Mouse (Mus musculus) left cerebral cortex, adult 18-20 months (tissue): ENCODE data around the gene Tmem259. TPM values are rescaled to one million over a fixed set of nuclear protein-coding genes. Genes with fewer than 3 reads are reported as not detected.

Source experiments
- DNase-seq, 2 experiments: peaks; one replicate each; pipeline ENCODE4 v3.0.0; 2021 to 2022; ENCODE audit warnings: low spot score in 2 of 2, mixed read lengths in 1 of 2
- total RNA-seq, 2 experiments: library from RNA; stranded (reverse); gene quantifications; 2 replicates each; pipeline ENCODE4 v1.2.3; 2021

The Tmem259 gene
- total RNA-seq, 2 experiments from 2014 or later, result 112 to 113 TPM

DNA sequence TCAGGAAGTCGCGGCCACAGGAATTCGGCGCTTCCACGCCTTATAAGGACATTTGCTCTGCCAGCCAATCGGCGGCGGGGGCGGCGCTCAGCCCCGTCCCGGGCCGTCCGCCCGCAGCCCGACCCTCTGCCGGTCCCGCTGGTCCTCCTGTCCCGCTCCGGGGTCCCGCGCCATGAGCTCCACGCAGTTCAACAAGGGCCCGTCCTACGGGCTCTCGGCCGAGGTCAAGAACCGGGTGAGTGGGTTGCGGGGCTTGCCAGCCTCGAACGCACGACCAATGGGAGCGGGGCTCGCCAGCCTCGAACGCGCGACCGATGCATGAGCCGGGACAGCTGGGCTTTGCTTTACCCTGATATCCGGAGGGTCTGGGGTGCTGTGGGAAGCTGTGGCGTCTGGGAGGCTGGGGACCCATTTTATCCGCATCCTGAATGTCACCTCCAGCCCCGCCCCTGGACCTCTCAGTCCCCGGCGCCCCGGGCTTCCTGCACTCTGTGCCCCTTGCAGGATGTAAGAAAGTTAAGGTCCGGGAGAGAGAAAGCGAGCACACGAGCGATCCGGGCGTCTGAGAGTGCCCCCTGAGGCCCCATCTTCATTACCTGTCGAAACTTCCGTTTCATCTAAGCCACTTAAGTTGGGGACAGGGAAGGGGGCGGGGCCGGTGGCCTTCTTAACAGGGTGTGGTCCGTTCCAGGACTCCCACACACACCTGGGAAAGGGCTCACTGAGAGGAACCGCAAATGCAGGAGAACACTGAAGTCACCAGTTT is 4.6 kb upstream of the Tmem259 start, which contains the start of gene Cnn2:
Gene Cnn2, plus strand, starts transcription at position 79 of the 766 bp plus-strand sequence.
- no peak for DNase-seq

DNA sequence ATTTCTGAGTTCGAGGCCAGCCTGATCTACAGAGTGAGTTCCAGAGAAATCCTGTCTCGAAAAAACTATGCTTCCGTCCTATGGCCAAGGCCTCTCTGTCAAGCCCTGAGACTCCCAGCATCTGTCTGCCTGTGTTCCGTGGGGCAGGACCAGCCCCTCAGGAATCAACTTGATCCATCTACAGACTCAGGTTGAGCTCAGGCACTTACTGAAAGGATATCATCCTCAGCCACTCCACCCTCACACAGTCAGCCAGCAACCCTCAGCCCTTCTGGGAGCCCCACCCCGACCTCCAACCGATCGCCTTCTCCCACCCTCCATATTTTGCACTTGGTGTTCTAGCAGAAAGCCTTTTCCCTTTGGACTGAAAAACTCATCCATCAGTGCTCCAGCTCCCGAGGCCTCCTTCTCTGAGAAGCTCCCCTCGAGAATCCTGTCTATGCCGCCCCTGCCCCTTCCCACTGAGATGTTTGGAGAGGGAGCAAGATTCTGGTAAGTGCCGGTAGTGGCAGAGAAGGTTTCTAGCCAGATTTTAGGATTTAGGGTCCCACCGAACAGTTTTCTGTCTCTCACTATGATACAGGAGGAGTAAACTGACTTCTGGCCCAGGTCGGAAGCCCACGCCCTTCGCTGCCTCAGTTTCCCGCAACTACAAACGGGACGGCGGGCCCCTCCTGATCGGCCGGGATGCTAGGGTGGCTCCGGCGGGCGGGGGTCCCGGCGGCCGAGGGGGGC is 3.8 kb upstream of the Tmem259 start:
- no peak for DNase-seq

DNA sequence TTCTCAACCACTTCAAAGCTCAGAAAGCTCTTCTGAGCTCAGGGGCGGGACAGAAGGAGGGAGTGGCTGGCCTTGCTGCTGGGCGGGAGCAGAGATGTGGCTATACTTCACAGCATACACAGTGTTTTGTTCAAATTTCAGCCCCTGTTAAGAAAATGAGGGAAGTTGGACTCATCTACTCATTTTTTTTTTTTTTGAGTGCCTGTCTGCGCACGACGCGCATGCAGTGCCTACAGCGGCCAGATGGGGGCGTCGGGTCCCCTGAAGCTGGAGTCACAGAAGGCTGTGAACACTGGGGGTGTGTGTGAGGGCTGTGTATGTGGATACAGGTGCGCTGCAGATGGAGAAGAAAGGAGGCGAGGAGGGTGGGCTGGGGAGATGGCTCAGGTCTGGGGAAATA is 2.8 kb upstream of the Tmem259 start:
- DNase-seq, result peak; percentile 80 to 89

DNA sequence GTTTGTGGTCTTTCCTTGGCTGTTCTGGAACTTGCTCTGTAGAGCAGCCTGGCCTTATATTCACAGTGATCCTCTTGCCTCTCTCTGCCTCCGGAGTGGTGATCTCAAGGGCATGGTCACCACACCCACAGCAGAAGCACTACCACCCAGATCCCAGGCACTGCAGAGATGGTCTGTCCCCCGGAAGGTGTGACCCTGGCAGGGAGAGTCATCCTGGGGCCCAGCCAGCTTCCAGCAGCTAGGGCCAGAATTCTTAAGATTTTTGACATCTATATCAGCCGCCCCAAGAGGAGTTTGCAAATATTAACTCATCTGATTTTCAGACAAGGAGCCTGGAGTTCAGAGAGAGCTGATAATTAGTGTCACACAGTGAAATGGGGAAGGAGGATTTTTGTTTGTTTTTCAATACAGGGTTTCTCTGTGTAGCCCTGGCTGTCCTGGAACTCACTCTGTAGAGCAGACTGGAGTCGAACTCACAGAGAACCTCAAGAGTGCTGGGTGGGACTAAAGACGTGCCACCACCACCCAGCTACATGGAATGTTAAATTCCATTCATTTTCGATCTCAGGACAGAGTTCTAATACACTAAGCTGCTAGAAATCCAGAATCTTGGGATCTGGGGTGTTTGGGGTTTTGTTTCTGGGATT is 2.2 kb upstream of the Tmem259 start:
- DNase-seq, result no peak

DNA sequence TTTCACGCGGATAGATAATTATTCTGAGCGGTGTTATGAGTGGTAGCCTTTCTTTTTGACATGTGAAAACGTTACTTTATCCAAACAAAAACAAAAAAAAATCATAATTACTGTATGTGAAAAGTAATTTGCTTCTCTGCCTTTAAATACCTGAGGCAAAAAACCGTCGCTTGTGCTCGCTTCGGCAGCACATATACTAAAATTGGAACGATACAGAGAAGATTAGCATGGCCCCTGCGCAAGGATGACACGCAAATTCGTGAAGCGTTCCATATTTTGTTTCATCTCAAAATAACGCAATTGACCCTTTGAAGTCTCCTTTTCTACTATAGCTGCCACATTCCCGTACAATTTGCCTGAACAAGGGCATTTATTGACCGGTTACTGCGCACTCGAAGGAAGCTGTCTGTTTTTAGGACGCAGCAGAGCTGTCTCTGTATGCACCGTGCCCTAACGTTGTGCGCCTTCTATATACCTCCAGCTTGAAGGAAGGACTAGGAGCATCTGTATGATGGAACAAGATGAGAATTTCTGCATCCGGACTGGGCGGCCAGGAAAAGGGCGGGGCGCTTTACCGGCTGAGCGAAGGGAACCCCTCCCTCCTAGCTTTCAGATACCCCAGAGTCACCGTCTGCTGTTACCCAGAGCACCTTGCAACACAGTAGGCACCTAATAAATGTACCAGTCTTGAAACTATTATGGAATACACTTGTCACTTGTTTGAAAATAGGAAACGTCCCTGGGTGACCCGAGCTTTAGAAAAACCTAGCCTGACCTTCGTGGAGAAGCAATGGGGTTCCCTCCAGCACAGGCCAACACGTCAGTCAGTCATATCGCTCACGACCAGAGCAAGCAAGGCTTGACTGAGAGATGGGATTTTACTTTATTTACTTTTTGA is 1.5 kb upstream of the Tmem259 start:
- DNase-seq, result peak; percentile 56 to 60

DNA sequence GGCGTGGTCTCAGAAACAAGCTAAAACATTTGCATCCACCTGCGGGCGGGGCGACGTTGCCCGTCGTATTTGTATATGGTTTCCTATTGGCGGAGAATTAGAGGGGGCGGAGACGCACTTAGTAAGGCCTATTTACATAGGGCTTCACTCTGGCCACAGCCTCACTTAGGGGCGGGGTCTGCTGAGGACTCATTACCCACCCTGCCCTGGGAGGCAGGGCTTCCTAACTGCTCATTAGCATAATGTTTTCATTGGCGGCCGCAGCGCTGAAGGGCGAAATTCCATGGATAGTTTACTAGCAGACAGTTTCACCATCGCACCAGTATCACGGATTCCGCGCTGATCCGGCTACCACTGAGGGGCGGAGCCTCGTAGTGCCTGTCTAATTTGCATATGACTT is 741 bp upstream of the Tmem259 start:
- DNase-seq, result peak; percentile 89 to 96

DNA sequence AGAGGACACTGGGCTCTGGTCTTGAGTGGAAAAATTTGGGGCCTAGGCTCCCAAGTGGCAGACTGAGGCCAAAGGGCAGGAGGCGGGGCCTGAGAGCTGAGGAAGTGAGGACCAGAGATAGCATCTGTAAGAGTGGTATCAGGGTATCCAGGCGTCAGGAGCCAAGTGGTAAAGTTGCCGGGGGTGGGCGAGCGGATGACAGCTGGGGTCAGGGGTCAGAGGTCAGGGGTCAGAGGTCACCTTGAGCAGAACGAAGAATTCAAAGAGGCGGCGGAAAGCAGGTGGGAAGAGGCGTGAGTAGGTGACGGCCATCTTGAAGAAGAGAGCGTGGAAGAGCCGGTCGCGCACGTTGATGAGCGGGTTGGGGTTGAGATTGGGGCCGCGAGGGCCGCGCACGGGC is 460 bp downstream of the Tmem259 start:
- peak; percentile 57 to 68 for DNase-seq

DNA sequence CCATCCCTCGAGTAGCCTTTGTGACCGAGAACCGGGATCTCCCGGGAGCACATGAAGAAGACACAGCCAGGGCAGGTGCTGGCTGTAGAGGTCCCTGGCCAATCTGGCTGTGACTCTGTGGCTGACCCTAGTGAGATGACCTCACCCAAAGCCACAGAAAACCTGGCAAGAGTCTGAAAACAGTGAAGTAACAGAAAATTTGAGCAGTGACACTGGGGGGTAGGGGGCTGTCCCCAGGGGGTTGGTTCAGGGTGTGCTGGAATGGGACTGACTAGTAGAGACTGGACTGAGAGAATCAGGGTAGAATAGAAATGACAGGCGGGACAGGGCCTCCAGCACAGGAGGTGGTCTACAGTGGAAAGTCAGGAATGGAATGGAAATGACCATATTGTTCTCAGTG is 925 bp downstream of the Tmem259 start:
- no peak for DNase-seq

DNA sequence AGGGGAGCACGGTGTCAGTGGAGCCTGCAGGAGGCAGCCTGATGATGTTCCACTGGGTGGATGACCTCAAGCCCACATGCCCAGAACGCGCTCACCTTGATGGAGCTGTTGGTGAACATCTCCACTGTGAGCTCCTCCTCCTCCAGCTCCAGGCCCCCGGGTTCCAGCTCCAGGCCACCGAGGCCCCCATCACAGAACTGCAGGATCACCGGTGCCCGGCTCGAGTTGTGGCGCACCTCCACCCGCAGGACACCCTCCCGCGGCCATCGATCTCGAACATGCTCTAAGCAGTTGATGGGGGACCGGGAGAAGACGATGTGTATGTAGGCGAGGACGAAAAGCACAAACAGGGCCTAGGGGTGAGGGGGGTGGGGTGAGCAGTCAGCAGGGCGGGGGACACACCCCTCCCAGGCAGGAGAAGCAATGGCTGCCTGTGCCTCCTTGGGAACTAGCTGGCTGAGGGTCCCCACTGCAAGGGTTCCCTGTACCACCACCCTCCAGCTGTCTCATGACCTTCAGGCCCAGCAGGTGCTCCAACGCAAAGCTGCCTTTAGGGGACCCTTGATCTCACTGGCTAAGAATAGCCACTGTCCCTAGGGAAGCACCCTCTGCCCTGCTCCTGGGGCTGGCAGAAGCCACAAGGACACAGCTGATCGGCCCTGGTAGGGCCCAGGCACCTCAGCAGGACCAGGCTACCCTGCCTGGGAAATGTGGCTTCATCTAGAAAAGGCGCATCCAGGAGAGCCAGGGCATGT is 4.6 kb downstream of the Tmem259 start:
- no peak for DNase-seq

DNA sequence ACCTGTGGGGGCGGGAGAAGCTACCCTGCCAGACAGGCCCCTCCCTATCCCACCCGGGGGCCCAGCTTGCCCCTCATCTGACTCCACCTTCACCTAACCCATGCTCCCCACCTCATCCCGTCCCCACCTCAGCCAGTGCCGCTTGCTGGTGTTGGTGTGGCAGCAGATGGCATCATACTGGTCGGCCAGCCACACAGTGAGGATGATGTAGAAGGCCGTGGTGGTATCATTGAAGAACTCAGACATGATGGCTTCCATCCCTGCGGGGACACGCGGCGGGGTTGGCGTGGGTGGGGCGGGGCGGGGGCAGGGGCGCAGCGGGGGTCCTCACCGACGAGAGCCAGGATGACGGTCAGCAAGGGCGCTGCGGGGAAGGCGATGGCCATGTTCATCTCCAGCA is 6.1 kb downstream of the Tmem259 start:
- no peak for DNase-seq

DNA sequence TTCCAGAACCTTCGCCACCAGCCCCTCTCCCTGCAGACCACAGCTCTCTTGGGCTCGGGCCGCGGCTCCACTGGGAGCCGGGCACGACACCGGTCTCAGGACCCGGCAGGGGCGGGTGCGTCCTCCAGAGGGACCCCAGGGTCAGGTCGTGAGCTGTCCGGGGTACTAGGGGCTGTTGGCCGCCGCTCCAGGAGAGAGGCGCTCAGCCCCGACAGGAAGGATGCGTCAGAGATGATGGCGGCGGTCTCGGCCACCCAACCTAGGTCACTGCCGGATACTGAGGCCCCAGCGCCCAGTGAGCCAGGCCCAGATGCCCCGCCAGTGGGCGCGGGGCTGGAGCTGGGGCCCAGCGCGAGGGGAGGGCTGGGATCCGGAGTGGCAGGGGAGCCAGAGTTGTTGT is 6.8 kb downstream of the Tmem259 start:
- no peak for DNase-seq

DNA sequence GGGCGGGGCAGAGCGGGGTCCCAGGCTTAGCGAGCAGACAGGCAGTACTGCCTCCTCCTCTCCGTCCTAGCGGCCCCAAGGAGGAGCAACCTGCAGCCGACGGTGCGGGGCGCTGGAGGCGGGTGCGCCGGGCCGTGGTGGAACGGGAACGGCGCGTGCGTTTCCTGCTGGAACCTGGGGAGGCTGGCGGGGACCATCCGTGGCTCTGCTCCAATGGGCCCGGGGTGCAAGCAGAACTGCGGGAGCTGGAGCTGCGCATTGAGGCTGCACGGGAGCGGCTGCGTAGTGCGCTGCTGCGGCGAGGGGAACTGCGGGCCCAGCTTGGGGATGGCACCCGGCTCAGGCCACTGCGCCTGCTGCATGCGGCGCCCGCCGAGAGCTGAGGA is 7.4 kb downstream of the Tmem259 start:
- no peak for DNase-seq

DNA sequence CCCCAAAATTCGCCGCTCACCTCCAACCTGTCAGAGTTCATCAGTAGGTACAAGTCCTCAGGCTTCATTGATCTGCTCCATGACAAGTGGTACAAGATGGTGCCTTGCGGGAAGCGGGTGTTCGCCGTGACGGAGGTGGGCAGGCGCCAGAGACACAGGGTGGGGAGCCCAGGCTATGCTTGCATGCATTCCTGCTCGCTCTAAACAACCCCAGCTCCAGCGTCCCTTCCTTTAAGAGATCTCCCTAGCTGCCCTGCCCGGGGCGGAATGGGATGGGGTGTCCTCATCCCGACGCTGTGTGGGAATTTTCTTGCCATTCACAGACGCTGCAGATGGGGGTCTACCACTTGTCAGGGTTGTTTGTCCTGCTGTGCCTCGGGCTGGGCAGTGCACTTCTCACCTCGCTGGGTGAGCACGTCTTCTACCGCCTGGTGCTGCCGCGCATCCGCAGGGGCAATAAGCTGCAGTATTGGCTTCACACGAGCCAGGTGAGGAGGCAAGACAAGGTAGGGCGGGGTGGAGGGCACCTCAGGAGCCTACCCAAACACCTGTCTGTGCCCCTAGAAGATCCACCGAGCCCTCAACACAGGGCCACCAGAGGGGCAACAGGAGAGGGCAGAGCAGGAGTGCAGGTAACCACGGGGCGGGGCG is 7.9 kb downstream of the Tmem259 start:
- no peak for DNase-seq

DNA sequence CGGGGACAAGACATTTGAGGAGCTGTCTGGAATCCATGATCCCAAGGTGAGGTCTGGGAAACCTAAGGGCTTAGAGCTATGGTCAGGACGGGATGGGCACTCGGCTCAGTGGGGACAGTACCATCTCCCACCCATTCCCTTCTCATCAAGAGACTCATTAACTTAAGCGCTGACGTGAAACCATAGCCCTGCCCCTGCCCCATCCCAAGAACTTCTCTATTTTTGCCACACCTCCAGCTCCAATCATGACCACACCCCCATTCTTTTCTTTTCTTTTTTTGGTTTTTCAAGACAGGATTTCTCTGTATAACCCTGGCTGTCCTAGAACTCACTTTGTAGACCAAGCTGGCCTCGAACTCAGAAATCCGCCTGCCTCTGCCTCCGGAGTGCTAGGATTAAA is 9.5 kb downstream of the Tmem259 start:
- no peak for DNase-seq

DNA sequence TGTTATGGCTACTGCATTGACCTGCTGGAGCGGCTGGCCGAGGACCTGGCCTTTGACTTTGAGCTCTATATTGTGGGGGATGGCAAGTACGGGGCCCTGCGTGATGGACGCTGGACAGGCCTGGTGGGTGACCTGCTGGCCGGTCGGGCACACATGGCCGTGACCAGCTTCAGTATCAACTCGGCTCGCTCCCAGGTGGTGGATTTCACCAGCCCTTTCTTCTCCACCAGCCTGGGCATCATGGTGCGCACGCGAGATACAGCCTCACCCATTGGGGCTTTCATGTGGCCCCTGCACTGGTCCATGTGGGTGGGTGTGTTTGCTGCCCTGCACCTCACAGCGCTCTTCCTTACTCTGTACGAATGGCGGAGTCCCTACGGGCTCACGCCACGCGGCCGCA is 10.0 kb downstream of the Tmem259 start:
- no peak for DNase-seq

DNA sequence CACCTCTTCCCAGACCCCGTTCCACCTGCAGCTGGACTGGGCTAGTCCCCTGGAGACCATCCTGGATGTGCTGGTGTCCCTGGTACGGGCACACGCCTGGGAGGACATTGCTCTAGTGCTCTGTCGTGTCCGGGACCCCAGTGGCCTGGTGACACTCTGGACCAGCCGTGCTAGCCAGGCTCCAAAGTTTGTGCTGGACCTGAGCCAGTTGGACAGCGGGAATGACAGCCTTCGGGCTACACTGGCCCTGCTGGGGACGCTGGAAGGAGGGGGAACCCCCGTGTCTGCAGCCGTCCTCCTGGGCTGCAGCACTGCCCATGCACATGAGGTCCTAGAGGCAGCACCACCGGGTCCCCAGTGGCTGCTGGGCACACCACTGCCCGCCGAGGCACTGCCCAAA is 11.3 kb downstream of the Tmem259 start:
- no peak for DNase-seq

DNA sequence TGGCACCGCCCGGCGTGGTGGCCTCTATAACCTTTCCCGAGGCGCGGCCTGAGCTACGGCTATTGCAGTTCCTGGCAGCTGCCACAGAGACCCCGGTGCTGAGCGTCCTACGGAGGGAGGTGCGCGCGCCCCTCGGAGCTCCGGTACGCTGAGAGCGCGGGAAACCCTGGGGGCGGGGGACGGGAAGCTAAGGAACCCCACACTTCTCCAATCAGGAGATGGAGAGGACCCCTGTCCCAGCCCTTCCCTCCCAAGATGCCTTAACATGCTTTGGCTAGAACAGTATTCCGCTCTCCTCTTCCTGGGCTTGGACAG is 13.0 kb downstream of the Tmem259 start:
- DNase-seq, result no peak

DNA sequence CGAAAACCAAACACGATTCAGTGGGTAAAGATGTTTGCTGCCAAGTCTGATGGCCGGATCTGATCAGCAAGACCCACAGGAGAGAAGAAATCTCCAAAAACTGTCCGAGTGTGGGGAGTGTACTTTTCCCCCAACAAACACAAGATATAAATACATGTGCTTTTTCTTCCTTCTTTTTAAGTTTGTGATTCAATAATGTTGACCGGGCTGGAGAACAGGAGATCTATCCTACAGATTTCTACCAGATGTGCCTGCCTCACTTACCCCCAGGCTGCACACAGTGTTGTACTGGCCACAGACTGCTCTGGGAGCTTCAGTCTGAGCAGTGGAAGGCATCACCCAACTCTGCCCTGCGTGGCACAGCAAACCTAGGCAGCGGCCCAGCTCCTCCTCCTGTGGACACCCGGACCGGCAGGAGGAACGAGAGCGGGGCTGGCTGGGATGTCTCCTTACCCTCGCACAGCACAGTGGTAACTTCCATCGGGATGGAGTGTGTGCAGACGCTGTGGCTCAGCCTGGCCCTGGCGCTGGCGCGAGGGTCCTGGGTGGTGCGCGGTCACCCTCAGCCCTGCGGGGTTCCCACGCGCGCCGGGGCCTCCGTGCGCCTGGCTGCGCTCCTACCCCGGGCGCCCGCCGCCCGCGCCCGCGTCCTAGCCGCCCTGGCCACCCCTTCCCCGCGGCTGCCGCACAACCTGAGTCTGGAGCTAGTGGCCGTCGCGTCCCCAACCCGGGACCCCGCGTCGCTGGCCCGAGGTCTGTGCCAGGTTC is 13.5 kb downstream of the Tmem259 start, which contains the start of gene Grin3b:
Gene Grin3b, plus strand, starts transcription at position 301 of the 768 bp plus-strand sequence.
- no peak for DNase-seq

DNA sequence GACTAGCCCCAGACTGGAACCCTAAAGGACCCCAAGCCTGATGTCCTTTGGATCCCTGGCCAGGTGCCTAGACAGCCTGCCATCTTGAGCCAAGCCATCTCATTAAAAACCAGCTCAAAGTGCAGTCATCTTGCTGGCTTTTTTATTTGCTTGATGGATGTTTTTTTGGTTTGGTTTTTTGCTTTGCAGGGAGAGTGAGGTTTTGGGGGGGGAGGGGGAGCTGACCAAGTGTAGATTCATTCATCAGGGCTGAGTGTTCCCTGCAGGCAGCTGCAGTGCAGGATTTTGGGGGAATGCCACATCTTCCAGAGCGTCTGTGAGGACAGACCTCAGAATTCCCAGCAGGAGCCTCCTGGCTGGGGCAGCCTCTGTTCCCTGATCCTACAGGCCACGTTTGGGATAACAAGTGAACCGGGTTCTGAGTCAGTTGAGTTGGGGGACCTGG is 15.0 kb downstream of the Tmem259 start:
- DNase-seq, result no peak
